Mouse (Mus musculus) ES-E14 (cell line): ENCODE results near the gene Dmrtc2. TPM values are rescaled to one million over a fixed set of nuclear protein-coding genes. Genes with fewer than 3 reads are reported as not detected.

Source experiments
- DNase-seq: peaks from one replicate; pipeline ENCODE4 v3.0.0-alpha.2; 2013; ENCODE audit warnings: low read depth, low spot score
- H3K27ac ChIP-seq: 2 replicates; pipeline ENCODE4 v1.5.1; 2012; ENCODE audit warnings: low read depth, mild to moderate bottlenecking, low read length, moderate library complexity, mixed read lengths; ENCODE audit not compliant: poor library complexity, insufficient read depth, severe bottlenecking
- H3K36me3 ChIP-seq: 2 replicates; pipeline ENCODE4 v1.6.1; 2012; ENCODE audit warnings: mild to moderate bottlenecking, low read length, moderate library complexity, mixed read lengths; ENCODE audit not compliant: control insufficient read depth, poor library complexity, insufficient read depth, severe bottlenecking
- H3K4me1 ChIP-seq, 2 experiments: fragments of 150-350 bp in 1 of 2; sonication (generic) in 1 of 2; 2 replicates each; pipeline ENCODE4 v1.6.1; 2012; ENCODE audit warnings: low read length in 2 of 2, mild to moderate bottlenecking in 1 of 2, mixed read lengths in 1 of 2; ENCODE audit not compliant: control insufficient read depth in 2 of 2, insufficient read depth in 2 of 2, poor library complexity in 1 of 2
- H3K4me3 ChIP-seq, 2 experiments: fragments of 150-350 bp in 1 of 2; sonication (generic) in 1 of 2; 2 replicates each; pipeline ENCODE4 v1.5.1; 2012; ENCODE audit warnings: low read length in 2 of 2, low read depth in 1 of 2, mild to moderate bottlenecking in 1 of 2, mixed read lengths in 1 of 2; ENCODE audit not compliant: insufficient read depth in 1 of 2, poor library complexity in 1 of 2, severe bottlenecking in 1 of 2
- H3K9ac ChIP-seq: 2 replicates; pipeline ENCODE4 v1.6.1; 2012; ENCODE audit warnings: low read depth, mild to moderate bottlenecking, low read length, mixed read lengths; ENCODE audit not compliant: poor library complexity, insufficient read depth, severe bottlenecking
- H3K9me3 ChIP-seq: fragments of 150-350 bp; sonication (generic); 2 replicates; pipeline ENCODE4 v1.6.1; 2012; ENCODE audit warnings: low read depth, mild to moderate bottlenecking, low read length; ENCODE audit not compliant: control insufficient read depth, insufficient read depth
- CHD2 ChIP-seq: IDR thresholded peaks from 2 replicates; pipeline ENCODE4 v1.6.1; 2014; ENCODE audit warnings: mild to moderate bottlenecking, low read depth, low read length, inconsistent platforms
- HCFC1 ChIP-seq: IDR thresholded peaks from 2 replicates; pipeline ENCODE4 v1.6.1; 2012; ENCODE audit warnings: low read length, inconsistent platforms, borderline replicate concordance; ENCODE audit not compliant: insufficient read depth
- MAFK ChIP-seq: IDR thresholded peaks from 2 replicates; pipeline ENCODE4 v1.6.1; 2014; ENCODE audit warnings: mild to moderate bottlenecking, low read depth, low read length, inconsistent platforms; ENCODE audit not compliant: insufficient read depth
- ZC3H11A ChIP-seq: IDR thresholded peaks from 2 replicates; pipeline ENCODE4 v1.6.1; 2012; ENCODE audit warnings: low read depth, mild to moderate bottlenecking, inconsistent platforms, low read length, borderline replicate concordance
- ZNF384 ChIP-seq: IDR thresholded peaks from 2 replicates; pipeline ENCODE4 v1.6.1; 2012; ENCODE audit warnings: low read depth, low read length, inconsistent platforms
- in situ Hi-C, 2 experiments: fragments of 600-800 bp; cut with MboI; formaldehyde crosslinking; loops; one replicate each; pipeline ENCODE4 v1.15.1; 2025; ENCODE audit warnings: low sequenced_read_pairs in 2 of 2, inconsistent platforms in 1 of 2; ENCODE audit not compliant: unreplicated experiment in 2 of 2
- total RNA-seq: library from RNA; depleted of rRNA; stranded (reverse); fragments of 300-350 nt; gene quantifications from 2 replicates; pipeline ENCODE4 v1.2.3, GENCODE M21; 2012

Gene Dmrtc2
- total RNA-seq, 1 experiment: 0.54 TPM

- Histone ChIP-seq H3K36me3 (peaks cover 1% of the 10 kb centered on the region; the same call in 1 of the 2 replicates), H3K4me3 (peak overlapping the region; percentile 65 to 93; a peak in 3 of 4 replicates), H3K9me3 (no peaks in the 10 kb centered on the region), H3K9ac (peak overlapping the region; percentile 45; the same call in 1 of the 2 replicates), H3K4me1 (peaks cover 1 to 24% of the 10 kb centered on the region in 2 experiments), H3K27ac (no peak overlapping the region)
- no peak for DNase-seq
- TF ChIP-seq ZNF384: no peak
- no peak for TF ChIP-seq ZC3H11A
- TF ChIP-seq HCFC1: no peak
- TF ChIP-seq CHD2: no peak
- no peak for TF ChIP-seq MAFK
- in situ Hi-C loops: no loop called here
Observed at GRCm38 (mm10) chr7:24903444-24903825, 33.6 kb downstream of the Dmrtc2 start.

- no peaks in the 10 kb centered on the region for H3K9me3 ChIP-seq
- peaks cover 6% of the 10 kb centered on the region; the same call in 1 of the 2 replicates for H3K36me3 ChIP-seq
- peak; percentile 92 for DNase-seq
- H3K9ac ChIP-seq: peak overlapping the region; percentile 70
- in situ Hi-C loops: no loop called here
- TF ChIP-seq CHD2: no peak
- peak; percentile 74; the same call in 1 of the 2 replicates for TF ChIP-seq HCFC1
- no peak overlapping the region for H3K27ac ChIP-seq
- peak overlapping the region; percentile 63 to 93 for H3K4me3 ChIP-seq
- H3K4me1 ChIP-seq: peaks cover 1 to 23% of the 10 kb centered on the region in 2 experiments
Observed at GRCm38 (mm10) chr7:24904070-24904483, 34.2 kb downstream of the Dmrtc2 start.

- Histone ChIP-seq H3K4me1 (peaks cover 1 to 23% of the 10 kb centered on the region in 2 experiments), H3K4me3 (peak overlapping the region; percentile 63 to 93; a peak in 2 of 4 replicates), H3K27ac (no peak overlapping the region), H3K9ac (no peak overlapping the region), H3K36me3 (peaks cover 14% of the 10 kb centered on the region; the same call in 1 of the 2 replicates), H3K9me3 (no peaks in the 10 kb centered on the region)
- no peak for TF ChIP-seq HCFC1
- TF ChIP-seq ZC3H11A: no peak
- TF ChIP-seq MAFK: no peak
- TF ChIP-seq ZNF384: no peak
- TF ChIP-seq CHD2: no peak
- in situ Hi-C loops: no loop called here
- DNase-seq: no peak
Observed at GRCm38 (mm10) chr7:24904936-24905335, 35.1 kb downstream of the Dmrtc2 start.

- H3K9ac ChIP-seq: no peak overlapping the region
- peak overlapping the region in 1 of 2 experiments; percentile 29; a peak in 1 of 4 replicates for H3K4me3 ChIP-seq
- TF ChIP-seq ZNF384 (no peak), CHD2 (no peak), ZC3H11A (no peak), HCFC1 (no peak), MAFK (no peak)
- H3K9me3 ChIP-seq: no peaks in the 10 kb centered on the region
- DNase-seq: no peak
- in situ Hi-C loops: no loop called here
- H3K4me1 ChIP-seq: peaks cover 1 to 23% of the 10 kb centered on the region in 2 experiments
- peaks cover 19% of the 10 kb centered on the region; the same call in 1 of the 2 replicates for H3K36me3 ChIP-seq
- H3K27ac ChIP-seq: peak overlapping the region; percentile 45
Observed at GRCm38 (mm10) chr7:24906551-24906950, 36.7 kb downstream of the Dmrtc2 start.
